In genomic region chr11:106020051-106020763, GRCm38 (mm10) we compare ENCODE assay signal across 8 mouse cellular contexts. TPM values are rescaled to one million over a fixed set of nuclear protein-coding genes. Genes with fewer than 3 reads are reported as not detected.
A peak's percentile ranks its signal among the peaks of the same experiment; 100 is the strongest.
DNase-seq lines count a peak whose midpoint lies in the region; ATAC-seq and TF ChIP-seq lines count a peak whose summit lies in the region.

No protein-coding gene starts in this region.

- peak; percentile 71 for ATAC-seq in forebrain, embryonic 13.5 days
- ATAC-seq in midbrain, postnatal 0 days (ENCODE audit: low FRiP score) = peak; percentile 81

- no peak overlapping the region for H3K27ac ChIP-seq in forebrain, embryonic 13.5 days
- H3K27ac ChIP-seq in midbrain, postnatal 0 days (ENCODE audit: low read depth, low read length) = peak overlapping the region; percentile 77

- DNase-seq in cerebellum, adult 8-10 months = peak; percentile 27
- no peak for DNase-seq in cerebellum, adult 9-10 months
- DNase-seq in ES-CJ7 (ENCODE audit: low read depth, low spot score) = peak; percentile 77
- DNase-seq in layer of hippocampus, adult 9-11 months = peak; percentile 75
- DNase-seq in midbrain, postnatal 0 days (ENCODE audit: low spot score) = peak; percentile 68
- DNase-seq in thymus, postnatal 10 days (ENCODE audit: low spot score in 2 of 2) = peak; percentile 60 to 70
- DNase-seq in MN1 (ENCODE audit: low spot score) = no peak

- peaks cover 27% of the 10 kb centered on the region for H3K27me3 ChIP-seq in forebrain, embryonic 13.5 days
- no peaks in the 10 kb centered on the region for H3K27me3 ChIP-seq in midbrain, postnatal 0 days (ENCODE audit: insufficient read depth, low read length)

- H3K4me2 ChIP-seq in forebrain, embryonic 13.5 days = peak overlapping the region; percentile 82
- H3K4me2 ChIP-seq in midbrain, postnatal 0 days (ENCODE audit: low read depth, low read length, poor library complexity, severe bottlenecking) = peak overlapping the region; percentile 65

- H3K9me3 ChIP-seq in forebrain, embryonic 13.5 days (replicated peaks) = no peaks in the 10 kb centered on the region
- no peaks in the 10 kb centered on the region for H3K9me3 ChIP-seq in midbrain, postnatal 0 days (ENCODE audit: low read length)

- WGBS in forebrain, embryonic 13.5 days = under 1% methylated on average over 50 of the region's 50 CpGs
- under 1% methylated on average over 50 of the region's 50 CpGs for WGBS in midbrain, postnatal 0 days

- peak overlapping the region; percentile 44 for H3K4me3 ChIP-seq in forebrain, embryonic 13.5 days
- peak overlapping the region; percentile 47 for H3K4me3 ChIP-seq in midbrain, postnatal 0 days (ENCODE audit: low read depth, low read length)

- TF ChIP-seq CTCF in midbrain, postnatal 0 days (IDR thresholded peaks at IDR 0.05) = peak; percentile 18; the same call in 1 of the 2 replicates

- H3K9ac ChIP-seq in forebrain, embryonic 13.5 days = peak overlapping the region; percentile 56
- H3K9ac ChIP-seq in midbrain, postnatal 0 days (replicated peaks; ENCODE audit: low read length, poor library complexity, severe bottlenecking) = peak overlapping the region; percentile 72

- H3K4me1 ChIP-seq in forebrain, embryonic 13.5 days = peaks cover 11% of the 10 kb centered on the region
- H3K4me1 ChIP-seq in midbrain, postnatal 0 days (ENCODE audit: insufficient read depth, low read length) = peaks cover 7% of the 10 kb centered on the region; the same call in 1 of the 2 replicates

- no peaks in the 10 kb centered on the region for H3K36me3 ChIP-seq in forebrain, embryonic 13.5 days (ENCODE audit: poor library complexity, severe bottlenecking)
- no peaks in the 10 kb centered on the region for H3K36me3 ChIP-seq in midbrain, postnatal 0 days (ENCODE audit: insufficient read depth, low read length)

RNA-seq across cellular contexts. Expression of gene Kcnh6, which starts 12.3 kb away (rescaled TPM):
- 0.40 and 0.54 TPM in 2 replicates for polyA plus RNA-seq in forebrain, embryonic 13.5 days (2015; fragmentation: Nextera tagmentation; extraction: Ambion mirVana)
- 3.1 TPM in 2 replicates for total RNA-seq in midbrain, postnatal 0 days (2014; rRNA removed)
- 2.8 and 3.1 TPM in 2 replicates for polyA plus RNA-seq in midbrain, postnatal 0 days (2015; fragmentation: Nextera tagmentation; extraction: Ambion mirVana)

RNA-seq across cellular contexts. Expression of gene Dcaf7, which starts 16.5 kb away (rescaled TPM):
- 82.1 and 99.4 TPM in 2 replicates for polyA plus RNA-seq in forebrain, embryonic 13.5 days (2015; fragmentation: Nextera tagmentation; extraction: Ambion mirVana)
- total RNA-seq in midbrain, postnatal 0 days (2014; rRNA removed) = 313 and 343 TPM in 2 replicates
- 166 and 170 TPM in 2 replicates for polyA plus RNA-seq in midbrain, postnatal 0 days (2015; fragmentation: Nextera tagmentation; extraction: Ambion mirVana)

RNA-seq across cellular contexts. Expression of gene Ace3, which starts 25.7 kb away (rescaled TPM):
- not detected in 2 replicates for polyA plus RNA-seq in forebrain, embryonic 13.5 days (2015; fragmentation: Nextera tagmentation; extraction: Ambion mirVana)
- not detected in 2 replicates for total RNA-seq in midbrain, postnatal 0 days (2014; rRNA removed)
- polyA plus RNA-seq in midbrain, postnatal 0 days (2015; fragmentation: Nextera tagmentation; extraction: Ambion mirVana) = 0.07 TPM in 1 of 2 replicates, not detected in the other

RNA-seq across cellular contexts. Expression of gene Taco1, which starts 45.7 kb away (rescaled TPM):
- 8.9 and 9.6 TPM in 2 replicates for polyA plus RNA-seq in forebrain, embryonic 13.5 days (2015; fragmentation: Nextera tagmentation; extraction: Ambion mirVana)
- 17.3 and 18.6 TPM in 2 replicates for total RNA-seq in midbrain, postnatal 0 days (2014; rRNA removed)
- 5.1 and 5.8 TPM in 2 replicates for polyA plus RNA-seq in midbrain, postnatal 0 days (2015; fragmentation: Nextera tagmentation; extraction: Ambion mirVana)

RNA-seq across cellular contexts. Expression of gene Ace, which starts 52.5 kb away (rescaled TPM):
- 0.57 and 0.97 TPM in 2 replicates for polyA plus RNA-seq in forebrain, embryonic 13.5 days (2015; fragmentation: Nextera tagmentation; extraction: Ambion mirVana)
- total RNA-seq in midbrain, postnatal 0 days (2014; rRNA removed) = 25.1 and 27.0 TPM in 2 replicates
- 10.0 and 10.1 TPM in 2 replicates for polyA plus RNA-seq in midbrain, postnatal 0 days (2015; fragmentation: Nextera tagmentation; extraction: Ambion mirVana)

Comparison
In these comparisons a context has a peak if more than half of its experiments do, and no peak if none do; other contexts are left out.
1. DNase-seq: peak in cerebellum, adult 8-10 months (single experiment), ES-CJ7 (single experiment), layer of hippocampus, adult 9-11 months (single experiment), midbrain, postnatal 0 days (single experiment) and thymus, postnatal 10 days (2 of 2); none in cerebellum, adult 9-10 months (single experiment) and MN1 (single experiment).